Mouse (Mus musculus) ES-Bruce4 (cell line): ENCODE measurements around the gene Trip11. TPM values are rescaled to one million over a fixed set of nuclear protein-coding genes. Genes with fewer than 3 reads are reported as not detected.

Experiments used
- H3K27ac ChIP-seq: 2 replicates; pipeline ENCODE4 v1.5.1; 2012; ENCODE audit warnings: low read length, inconsistent platforms; ENCODE audit not compliant: insufficient read depth
- H3K27me3 ChIP-seq: 2 replicates; pipeline ENCODE4 v1.6.1; 2012; ENCODE audit warnings: mild to moderate bottlenecking, low read length, inconsistent platforms; ENCODE audit not compliant: control insufficient read depth, poor library complexity, insufficient read depth, severe bottlenecking
- H3K36me3 ChIP-seq: 2 replicates; pipeline ENCODE4 v1.6.1; 2012; ENCODE audit warnings: inconsistent platforms, mild to moderate bottlenecking, low read length, moderate library complexity; ENCODE audit not compliant: control insufficient read depth, poor library complexity, insufficient read depth, severe bottlenecking
- H3K4me1 ChIP-seq: one replicate; pipeline ENCODE4 v1.8.1; 2011; ENCODE audit warnings: low read length; ENCODE audit not compliant: control insufficient read depth, insufficient read depth
- H3K4me3 ChIP-seq: 2 replicates; pipeline ENCODE4 v1.5.1; 2011; ENCODE audit warnings: low read depth, mild to moderate bottlenecking, low read length
- H3K9ac ChIP-seq: 2 replicates; pipeline ENCODE4 v1.6.1; 2012; ENCODE audit warnings: low read depth, mild to moderate bottlenecking, inconsistent platforms; ENCODE audit not compliant: poor library complexity, severe bottlenecking
- H3K9me3 ChIP-seq: replicated peaks from 2 replicates; pipeline ENCODE4 v1.6.1; 2012; ENCODE audit warnings: mild to moderate bottlenecking, low read length, inconsistent platforms; ENCODE audit not compliant: control insufficient read depth, poor library complexity, insufficient read depth, severe bottlenecking
- CTCF ChIP-seq: IDR thresholded peaks from one replicate; pipeline ENCODE4 v1.8.1; 2011; ENCODE audit warnings: low read depth, low read length
- EP300 ChIP-seq: IDR thresholded peaks from 2 replicates; pipeline ENCODE4 v1.6.1; 2011; ENCODE audit warnings: low read depth, low read length; ENCODE audit not compliant: insufficient read depth
- POLR2A ChIP-seq: IDR thresholded peaks from one replicate; pipeline ENCODE4 v1.8.1; 2011; ENCODE audit warnings: low read length; ENCODE audit not compliant: insufficient read depth
- polyA plus RNA-seq: library from polyadenylated mRNA; stranded (reverse); fragments of >200 nt; gene quantifications from 2 replicates; pipeline ENCODE4 v1.2.4, GENCODE M21; 2011; ENCODE audit warnings: low read depth; ENCODE audit not compliant: missing spikeins, insufficient read depth, insufficient read length

Trip11 gene
- polyA plus RNA-seq, 1 experiment, result 23.7 TPM

GRCm38 (mm10) chr12:101919847-101920246 is 6.8 kb upstream of the Trip11 start:
- no peak overlapping the region for H3K9ac ChIP-seq

GRCm38 (mm10) chr12:101917165-101917564 is 4.1 kb upstream of the Trip11 start:
- H3K9me3 ChIP-seq, result no peaks in the 10 kb centered on the region
- no peaks in the 10 kb centered on the region for H3K36me3 ChIP-seq
- no peaks in the 10 kb centered on the region for H3K27me3 ChIP-seq
- no peak overlapping the region for H3K4me3 ChIP-seq
- H3K4me1 ChIP-seq, result no peaks in the 10 kb centered on the region
- TF ChIP-seq CTCF (no peak), POLR2A (no peak), EP300 (no peak)
- no peak overlapping the region for H3K27ac ChIP-seq
- H3K9ac ChIP-seq, result no peak overlapping the region

More at GRCm38 (mm10) chr12:101919847-101920246, 6.8 kb upstream of the Trip11 start:
- Histone ChIP-seq H3K27me3 (no peaks in the 10 kb centered on the region), H3K27ac (no peak overlapping the region), H3K4me3 (no peak overlapping the region), H3K4me1 (no peaks in the 10 kb centered on the region), H3K9me3 (no peaks in the 10 kb centered on the region), H3K36me3 (peaks cover 4% of the 10 kb centered on the region)
- no peak for TF ChIP-seq POLR2A
- no peak for TF ChIP-seq EP300
- no peak for TF ChIP-seq CTCF

GRCm38 (mm10) chr12:101911346-101911745 is 1.7 kb downstream of the Trip11 start:
- no peak overlapping the region for H3K27ac ChIP-seq
- peaks cover 2% of the 10 kb centered on the region; the same call in 1 of the 2 replicates for H3K36me3 ChIP-seq
- H3K9me3 ChIP-seq, result no peaks in the 10 kb centered on the region
- H3K4me1 ChIP-seq, result no peaks in the 10 kb centered on the region
- H3K9ac ChIP-seq, result no peak overlapping the region
- no peaks in the 10 kb centered on the region for H3K27me3 ChIP-seq
- TF ChIP-seq EP300, result no peak
- TF ChIP-seq POLR2A, result no peak
- TF ChIP-seq CTCF, result no peak
- no peak overlapping the region for H3K4me3 ChIP-seq

GRCm38 (mm10) chr12:101910360-101910759 is 2.7 kb downstream of the Trip11 start:
- H3K36me3 ChIP-seq, result peaks cover 2% of the 10 kb centered on the region; the same call in 1 of the 2 replicates
- H3K4me3 ChIP-seq, result no peak overlapping the region
- H3K9ac ChIP-seq, result no peak overlapping the region
- H3K27ac ChIP-seq, result no peak overlapping the region
- TF ChIP-seq POLR2A (no peak), EP300 (no peak), CTCF (no peak)
- H3K27me3 ChIP-seq, result no peaks in the 10 kb centered on the region
- no peaks in the 10 kb centered on the region for H3K9me3 ChIP-seq
- H3K4me1 ChIP-seq, result no peaks in the 10 kb centered on the region

- Histone ChIP-seq H3K9me3 (no peaks in the 10 kb centered on the region), H3K36me3 (peaks cover 2% of the 10 kb centered on the region; the same call in 1 of the 2 replicates)
Observed at GRCm38 (mm10) chr12:101905817-101906216, 7.2 kb downstream of the Trip11 start.

GRCm38 (mm10) chr12:101904906-101905305 is 8.2 kb downstream of the Trip11 start:
- H3K9me3 ChIP-seq, result no peaks in the 10 kb centered on the region
- no peak overlapping the region for H3K9ac ChIP-seq
- H3K27me3 ChIP-seq, result no peaks in the 10 kb centered on the region
- no peak for TF ChIP-seq CTCF
- no peak for TF ChIP-seq EP300
- TF ChIP-seq POLR2A, result no peak
- no peak overlapping the region for H3K27ac ChIP-seq
- no peaks in the 10 kb centered on the region for H3K4me1 ChIP-seq
- no peak overlapping the region for H3K4me3 ChIP-seq
- peaks cover 2% of the 10 kb centered on the region; the same call in 1 of the 2 replicates for H3K36me3 ChIP-seq

More at GRCm38 (mm10) chr12:101905817-101906216, 7.2 kb downstream of the Trip11 start:
- H3K27me3 ChIP-seq, result no peaks in the 10 kb centered on the region
- H3K9ac ChIP-seq, result no peak overlapping the region
- TF ChIP-seq CTCF (no peak), POLR2A (no peak), EP300 (no peak)
- no peak overlapping the region for H3K27ac ChIP-seq
- H3K4me3 ChIP-seq, result no peak overlapping the region
- H3K4me1 ChIP-seq, result no peaks in the 10 kb centered on the region
